Mouse (Mus musculus) regulatory T cell (primary cell): Measurements from ENCODE around the gene Slc30a7.

Source experiments
- in situ Hi-C: fragments of 300-600 bp; cut with MboI, MseI; formaldehyde crosslinking; loops from one replicate; pipeline ENCODE4 v1.15.1; 2025; ENCODE audit warnings: high pct_unique_total_duplicates

Gene Slc30a7

GRCm38 (mm10) chr3:115892341-115892740 is 114.9 kb downstream of the Slc30a7 start:
- in situ Hi-C loops, result loop anchor here (5.0 kb wide), 2 partner anchors 40 to 230 kb away; no protein-coding TSS in a partner anchor
